8 mouse cellular contexts compared by ENCODE assay signal in the genomic region with DNA sequence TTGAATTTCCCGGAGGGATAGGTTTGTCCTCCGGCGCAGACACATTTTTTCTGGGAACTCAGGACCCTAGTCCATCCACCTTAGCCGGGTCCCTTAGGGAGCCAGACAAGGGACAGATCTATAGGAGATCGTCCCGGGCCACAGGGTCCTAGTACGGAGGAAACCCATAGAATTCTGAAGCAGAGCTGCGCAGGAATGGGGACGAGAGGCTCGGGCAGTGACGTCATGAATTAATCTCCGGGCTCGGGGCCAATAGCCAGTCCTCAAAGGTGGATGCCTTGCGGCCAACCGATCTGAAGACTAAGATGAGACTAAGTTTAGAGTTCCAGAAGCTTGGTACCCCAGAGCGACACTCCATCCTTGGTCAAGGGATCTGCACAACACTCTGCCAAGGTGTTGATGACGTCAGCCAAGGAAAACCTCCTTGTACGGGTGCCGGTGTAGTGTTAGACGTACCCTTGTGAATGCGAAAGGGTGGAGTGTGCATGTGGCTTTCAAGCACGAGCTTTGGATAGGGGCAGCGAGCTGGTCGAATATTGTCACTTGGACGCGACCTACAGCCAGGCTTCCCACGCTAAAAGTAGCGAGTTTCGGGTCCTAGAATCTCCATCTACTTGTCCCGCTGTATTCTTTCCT. TPM values are rescaled to one million over a fixed set of nuclear protein-coding genes. Genes with fewer than 3 reads are reported as not detected.
DNase-seq lines count a peak whose midpoint lies in the region; ATAC-seq and TF ChIP-seq lines count a peak whose summit lies in the region.

No protein-coding gene starts in this region.

- peak overlapping the region; percentile 51 for H3K9ac ChIP-seq in forebrain, embryonic 13.5 days
- H3K9ac ChIP-seq in lung, embryonic 14.5 days = peak overlapping the region; percentile 56

- peak; percentile 3 for ATAC-seq in Patski
- peak; percentile 32 for ATAC-seq in forebrain, embryonic 13.5 days
- ATAC-seq in lung, embryonic 14.5 days (ENCODE audit: insufficient read depth) = 0 out of 2 replicates have a peak, but pooled peaks have one; percentile 13
- ATAC-seq in activated CD4-positive, CD25-positive, alpha-beta regulatory T cell, adult 4 months = no peak

- H3K4me2 ChIP-seq in forebrain, embryonic 13.5 days = peak overlapping the region; percentile 78
- peak overlapping the region; percentile 75 for H3K4me2 ChIP-seq in lung, embryonic 14.5 days

- no peak for DNase-seq in Patski (ENCODE audit: low read depth, low spot score)
- peak; percentile 64 for DNase-seq in c-Kit-positive CD71-positive TER-119-negative erythroid progenitor cells, embryonic 14.5 days (ENCODE audit: low read depth)
- peak; percentile 78 to 84 for DNase-seq in heart, postnatal 10 days
- DNase-seq in layer of hippocampus, adult 18-20 months (ENCODE audit: low spot score in 2 of 2) = peak; percentile 68 to 79
- peak; percentile 69 for DNase-seq in lung, embryonic 14.5 days
- DNase-seq in retina, embryonic 14.5 days (ENCODE audit: low spot score) = peak; percentile 57

- TF ChIP-seq CTCF in Patski (IDR thresholded peaks at IDR 0.05) = no peak
- no peak for TF ChIP-seq CTCF in lung, embryonic 14.5 days (IDR thresholded peaks at IDR 0.05; ENCODE audit: low read depth)

- no peak overlapping the region for H3K27ac ChIP-seq in forebrain, embryonic 13.5 days
- H3K27ac ChIP-seq in lung, embryonic 14.5 days (ENCODE audit: low read depth) = no peak overlapping the region

- peak overlapping the region; percentile 46 for H3K4me3 ChIP-seq in forebrain, embryonic 13.5 days
- H3K4me3 ChIP-seq in lung, embryonic 14.5 days (ENCODE audit: low read depth, low read length) = peak overlapping the region; percentile 52

- H3K9me3 ChIP-seq in forebrain, embryonic 13.5 days (replicated peaks) = no peaks in the 10 kb centered on the region
- H3K9me3 ChIP-seq in lung, embryonic 14.5 days (ENCODE audit: low read depth, low read length) = no peaks in the 10 kb centered on the region

- POLR2A ChIA-PET in Patski (lab: Charles Lee) = interaction anchor here (0.6 to 8.8 kb wide), 6 partner anchors 13 to 439 kb away, joined by 3 to 86 read pairs (median 4); partner anchors contain the start of genes Hexim1 and Hexim2

- intact Hi-C loops in heart, postnatal 10 days (cut with DNase I) = loop anchor here (1.0 to 5.0 kb wide), 3 partner anchors 14 to 225 kb away; partner anchors contain the start of gene Hexim1

- no peaks in the 10 kb centered on the region for H3K27me3 ChIP-seq in Patski
- peaks cover 56% of the 10 kb centered on the region for H3K27me3 ChIP-seq in forebrain, embryonic 13.5 days
- H3K27me3 ChIP-seq in lung, embryonic 14.5 days (ENCODE audit: insufficient read depth, low read length) = peaks cover 13% of the 10 kb centered on the region

- in situ Hi-C loops in Patski (cut with MboI; ENCODE audit: low pct_unique_long_range_greater_than_20kb) = loop anchor here (10.0 kb wide), 2 partner anchors 53 to 213 kb away; no protein-coding TSS in a partner anchor

- peaks cover 33% of the 10 kb centered on the region for H3K4me1 ChIP-seq in forebrain, embryonic 13.5 days
- H3K4me1 ChIP-seq in lung, embryonic 14.5 days (ENCODE audit: insufficient read depth) = peaks cover 18% of the 10 kb centered on the region

- no peaks in the 10 kb centered on the region for H3K36me3 ChIP-seq in forebrain, embryonic 13.5 days (ENCODE audit: poor library complexity, severe bottlenecking)
- H3K36me3 ChIP-seq in lung, embryonic 14.5 days (ENCODE audit: insufficient read depth) = no peaks in the 10 kb centered on the region

- under 1% methylated on average over 30 of the region's 30 CpGs for WGBS in forebrain, embryonic 13.5 days
- WGBS in lung, embryonic 14.5 days = 3% methylated on average over 30 of the region's 30 CpGs

- CTCF ChIA-PET in Patski (lab: Charles Lee) = interaction anchor here (0.6 to 6.6 kb wide), 24 partner anchors 10 to 224 kb away, joined by 3 to 68 read pairs (median 5); partner anchors contain the start of genes Hexim1 and Hexim2

RNA-seq across cellular contexts. Expression of gene Acbd4, which starts 0.5 kb away (rescaled TPM):
- polyA plus RNA-seq in Patski (2021) = 100 TPM
- polyA plus RNA-seq in forebrain, embryonic 13.5 days (2015; fragmentation: Nextera tagmentation; extraction: Ambion mirVana) = 8.1 TPM in 2 replicates
- total RNA-seq in heart, postnatal 10 days (2021) = 10 to 100 TPM; 35.5 to 37.4 TPM
- 10 to 100 TPM; 75.1 to 90.2 TPM for total RNA-seq in layer of hippocampus, adult 18-20 months (2021)
- 11.0 and 14.4 TPM in 2 replicates for polyA plus RNA-seq in lung, embryonic 14.5 days (2014; fragmentation: Nextera tagmentation; extraction: Ambion mirVana)
- polyA plus RNA-seq in activated CD4-positive, CD25-positive, alpha-beta regulatory T cell, adult 4 months (2017; shearing (Covaris generic)) = 10 to 100 TPM; 18.4 to 24.0 TPM

RNA-seq across cellular contexts. Expression of gene Plcd3, which starts 0.5 kb away (rescaled TPM):
- polyA plus RNA-seq in Patski (2021) = 56.1 TPM
- 0.92 and 1.2 TPM in 2 replicates for polyA plus RNA-seq in forebrain, embryonic 13.5 days (2015; fragmentation: Nextera tagmentation; extraction: Ambion mirVana)
- 10 to 100 TPM; 26.7 to 27.7 TPM for total RNA-seq in heart, postnatal 10 days (2021)
- 10 to 100 TPM; 11.0 TPM for total RNA-seq in layer of hippocampus, adult 18-20 months (2021)
- polyA plus RNA-seq in lung, embryonic 14.5 days (2014; fragmentation: Nextera tagmentation; extraction: Ambion mirVana) = 1.0 and 2.5 TPM in 2 replicates
- under 1 TPM in 1 of 2 experiments, not detected in 1; 0.20 TPM for polyA plus RNA-seq in activated CD4-positive, CD25-positive, alpha-beta regulatory T cell, adult 4 months (2017; shearing (Covaris generic))

RNA-seq across cellular contexts. Expression of gene Hexim1, which starts 14.0 kb away (rescaled TPM):
- polyA plus RNA-seq in Patski (2021) = 47.5 TPM
- polyA plus RNA-seq in forebrain, embryonic 13.5 days (2015; fragmentation: Nextera tagmentation; extraction: Ambion mirVana) = 3.3 and 4.1 TPM in 2 replicates
- 10 to 100 TPM; 20.4 to 22.6 TPM for total RNA-seq in heart, postnatal 10 days (2021)
- total RNA-seq in layer of hippocampus, adult 18-20 months (2021) = 10 to 100 TPM; 53.7 to 57.3 TPM
- polyA plus RNA-seq in lung, embryonic 14.5 days (2014; fragmentation: Nextera tagmentation; extraction: Ambion mirVana) = 5.3 and 5.8 TPM in 2 replicates
- 1 to 10 TPM; 3.4 TPM for polyA plus RNA-seq in activated CD4-positive, CD25-positive, alpha-beta regulatory T cell, adult 4 months (2017; shearing (Covaris generic))

RNA-seq across cellular contexts. Expression of gene Hexim2, which starts 30.2 kb away (rescaled TPM):
- 20.6 TPM for polyA plus RNA-seq in Patski (2021)
- 13.4 and 13.9 TPM in 2 replicates for polyA plus RNA-seq in forebrain, embryonic 13.5 days (2015; fragmentation: Nextera tagmentation; extraction: Ambion mirVana)
- total RNA-seq in heart, postnatal 10 days (2021) = 1 to 10 TPM; 3.1 to 3.9 TPM
- 10 to 100 TPM; 11.2 to 12.5 TPM for total RNA-seq in layer of hippocampus, adult 18-20 months (2021)
- polyA plus RNA-seq in lung, embryonic 14.5 days (2014; fragmentation: Nextera tagmentation; extraction: Ambion mirVana) = 9.3 and 9.5 TPM in 2 replicates
- 1 to 10 TPM; 2.2 to 3.6 TPM for polyA plus RNA-seq in activated CD4-positive, CD25-positive, alpha-beta regulatory T cell, adult 4 months (2017; shearing (Covaris generic))

Comparison
In these comparisons a context has a peak if more than half of its experiments do, and no peak if none do; other contexts are left out.
1. RNA of gene Plcd3, which starts 0.5 kb away (polyA plus RNA-seq): 56.1 TPM in Patski (single experiment); 1.0 to 2.5 TPM in lung, embryonic 14.5 days, 0.92 to 1.2 TPM in forebrain, embryonic 13.5 days and 0.20 TPM in activated CD4-positive, CD25-positive, alpha-beta regulatory T cell, adult 4 months; every median in the first group is over 10 times any median in the second.